ENCODE assay signal across 13 mouse cellular contexts in the genomic region with DNA sequence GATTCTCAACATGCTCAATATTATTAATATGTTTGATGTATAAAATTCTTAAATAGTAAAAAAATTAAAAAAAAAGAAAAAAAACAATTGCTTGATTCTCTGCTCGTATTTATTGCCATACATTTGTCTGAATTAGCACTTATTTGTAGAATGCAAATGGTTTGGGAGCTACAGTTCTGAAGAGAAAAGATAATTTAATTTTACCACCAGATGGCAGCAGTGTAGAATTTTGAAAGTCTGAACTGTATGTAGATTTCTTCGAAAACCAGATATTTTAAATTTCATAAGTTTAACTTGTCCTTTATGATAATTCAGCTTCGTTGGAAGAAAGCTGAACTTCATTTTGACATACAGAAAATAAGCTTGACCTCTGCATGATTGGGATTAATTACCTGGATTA.
DNase-seq lines count a peak whose midpoint lies in the region; ATAC-seq and TF ChIP-seq lines count a peak whose summit lies in the region.
"Had no signal": no experiment of that assay in that cellular context is flagged by ENCODE, and none has a peak within 500 bp of the region (broad histone marks: within the 10 kb centered on the region; RNA-seq: fewer than 3 reads in every experiment).

No protein-coding gene starts in this region.

- no peak overlapping the region for H3K4me3 ChIP-seq in liver, postnatal 0 days (ENCODE audit: low read depth, low read length)
- no peak overlapping the region for H3K4me3 ChIP-seq in liver, embryonic 12.5 days
- H3K4me3 ChIP-seq in MEL (ENCODE audit: control insufficient read depth in 1 of 2, insufficient read depth in 1 of 2, low read depth in 2 of 2, low read length in 2 of 2), result no peak overlapping the region
- no peak overlapping the region for H3K4me3 ChIP-seq in forebrain, postnatal 0 days (ENCODE audit: low read depth, low read length)
- H3K4me3 ChIP-seq: liver, embryonic 15.5 days; stomach, embryonic 15.5 days had no signal

- H3K36me3 ChIP-seq in liver, postnatal 0 days (replicated peaks; ENCODE audit: insufficient read depth, low read length), result no peaks in the 10 kb centered on the region
- no peaks in the 10 kb centered on the region for H3K36me3 ChIP-seq in liver, embryonic 12.5 days
- H3K36me3 ChIP-seq in MEL (ENCODE audit: control insufficient read depth in 1 of 2, insufficient read depth in 2 of 2, low read length in 2 of 2), result no peaks in the 10 kb centered on the region
- no peaks in the 10 kb centered on the region for H3K36me3 ChIP-seq in forebrain, postnatal 0 days (ENCODE audit: insufficient read depth)
- H3K36me3 ChIP-seq: liver, embryonic 15.5 days; stomach, embryonic 15.5 days had no signal

- TF ChIP-seq RAD21 in MEL (IDR thresholded peaks at IDR 0.05; ENCODE audit: low read depth, low read length), result peak; percentile 46

- ATAC-seq in frontal cortex, adult (ENCODE audit: low TSS enrichment), result 0 out of 2 replicates have a peak, but pooled peaks have one; percentile 62
- no peak for ATAC-seq in liver, postnatal 0 days
- ATAC-seq in liver, embryonic 12.5 days, result no peak
- peak; percentile 77 for ATAC-seq in forebrain, postnatal 0 days
- ATAC-seq: CD4-positive, CD25-positive, alpha-beta regulatory T cell, adult 4 months had no signal

- 32% methylated on average over 3 of the region's 3 CpGs for WGBS in liver, postnatal 0 days (ENCODE audit: insufficient replicate concordance)
- 26% methylated on average over 3 of the region's 3 CpGs for WGBS in liver, embryonic 12.5 days (ENCODE audit: insufficient replicate concordance)
- WGBS in forebrain, postnatal 0 days, result 34% methylated on average over 3 of the region's 3 CpGs

- peak; percentile 35 for TF ChIP-seq CTCF in liver, postnatal 0 days (IDR thresholded peaks at IDR 0.05; ENCODE audit: low read depth)
- peak in 2 of 3 experiments; percentile 9 to 44; a peak in 2 of 6 replicates for TF ChIP-seq CTCF in MEL (IDR thresholded peaks at IDR 0.05 in 2 of 3, conservative IDR thresholded peaks at IDR 0.05 in 1 of 3; ENCODE audit: control insufficient read depth in 1 of 3, insufficient read depth in 1 of 3, low read depth in 2 of 3, low read length in 3 of 3, poor library complexity in 1 of 3, severe bottlenecking in 1 of 3)
- peak; percentile 51 for TF ChIP-seq CTCF in forebrain, postnatal 0 days (IDR thresholded peaks at IDR 0.05; ENCODE audit: low read depth)

- no peaks in the 10 kb centered on the region for H3K9me3 ChIP-seq in liver, postnatal 0 days (ENCODE audit: low read length)
- H3K9me3 ChIP-seq in liver, embryonic 12.5 days (replicated peaks), result no peaks in the 10 kb centered on the region
- no peaks in the 10 kb centered on the region for H3K9me3 ChIP-seq in MEL (replicated peaks; ENCODE audit: insufficient read depth, low read length)
- H3K9me3 ChIP-seq in forebrain, postnatal 0 days (ENCODE audit: low read length), result no peaks in the 10 kb centered on the region
- H3K9me3 ChIP-seq: liver, embryonic 15.5 days; stomach, embryonic 15.5 days had no signal

- no peaks in the 10 kb centered on the region for H3K79me2 ChIP-seq in MEL (ENCODE audit: control insufficient read depth, insufficient read depth, low read length, poor library complexity)

- no peak overlapping the region for H3K4me2 ChIP-seq in liver, postnatal 0 days (ENCODE audit: low read depth, low read length)
- no peak overlapping the region for H3K4me2 ChIP-seq in liver, embryonic 12.5 days
- no peak overlapping the region for H3K4me2 ChIP-seq in forebrain, postnatal 0 days (ENCODE audit: low read depth)
- H3K4me2 ChIP-seq: liver, embryonic 15.5 days; stomach, embryonic 15.5 days had no signal

- H3K9ac ChIP-seq in liver, postnatal 0 days (replicated peaks), result no peak overlapping the region
- no peak overlapping the region for H3K9ac ChIP-seq in liver, embryonic 12.5 days
- H3K9ac ChIP-seq in MEL (ENCODE audit: control insufficient read depth, low read depth, low read length, poor library complexity, severe bottlenecking), result no peak overlapping the region
- no peak overlapping the region for H3K9ac ChIP-seq in forebrain, postnatal 0 days
- H3K9ac ChIP-seq: liver, embryonic 15.5 days; stomach, embryonic 15.5 days had no signal

- H3K27ac ChIP-seq in liver, postnatal 0 days (ENCODE audit: low read depth), result no peak overlapping the region
- H3K27ac ChIP-seq in liver, embryonic 12.5 days, result no peak overlapping the region
- H3K27ac ChIP-seq in MEL (ENCODE audit: control insufficient read depth, low read depth, low read length), result no peak overlapping the region
- H3K27ac ChIP-seq in forebrain, postnatal 0 days (ENCODE audit: low read depth, low read length), result no peak overlapping the region
- H3K27ac ChIP-seq: liver, embryonic 15.5 days; stomach, embryonic 15.5 days had no signal

- H3K4me1 ChIP-seq in liver, postnatal 0 days (ENCODE audit: insufficient read depth), result no peaks in the 10 kb centered on the region
- no peaks in the 10 kb centered on the region for H3K4me1 ChIP-seq in liver, embryonic 12.5 days
- H3K4me1 ChIP-seq in MEL (ENCODE audit: control insufficient read depth in 1 of 2, insufficient read depth in 2 of 2, low read length in 2 of 2), result no peaks in the 10 kb centered on the region
- no peaks in the 10 kb centered on the region for H3K4me1 ChIP-seq in forebrain, postnatal 0 days (ENCODE audit: insufficient read depth)
- H3K4me1 ChIP-seq: liver, embryonic 15.5 days; stomach, embryonic 15.5 days had no signal

- TF ChIP-seq EP300 in liver, postnatal 0 days (IDR thresholded peaks at IDR 0.05; ENCODE audit: low read depth), result no peak
- no peak for TF ChIP-seq EP300 in MEL (IDR thresholded peaks at IDR 0.05; ENCODE audit: low read depth in 1 of 2, low read length in 2 of 2)

- no peak for DNase-seq in frontal cortex, postnatal 25 days (ENCODE audit: low spot score in 2 of 2)
- DNase-seq in liver, postnatal 0 days, result no peak
- DNase-seq in MEL (ENCODE audit: low read depth, low spot score), result peak; percentile 26
- peak; percentile 48 for DNase-seq in forebrain, postnatal 0 days
- no peak for DNase-seq in urinary bladder, postnatal 25 days (ENCODE audit: low spot score)
- no peak for DNase-seq in urinary bladder, postnatal 4 days (ENCODE audit: low spot score in 2 of 2)
- DNase-seq: kidney, adult 8-10 months; layer of hippocampus, postnatal 36 days had no signal

- H3K27me3 ChIP-seq in liver, postnatal 0 days (ENCODE audit: insufficient read depth, low read length), result no peaks in the 10 kb centered on the region
- H3K27me3 ChIP-seq in liver, embryonic 12.5 days (replicated peaks), result no peaks in the 10 kb centered on the region
- H3K27me3 ChIP-seq in MEL (ENCODE audit: control insufficient read depth in 1 of 2, insufficient read depth in 2 of 2, low read length in 2 of 2), result no peaks in the 10 kb centered on the region
- H3K27me3 ChIP-seq in forebrain, postnatal 0 days (ENCODE audit: insufficient read depth, low read length), result no peaks in the 10 kb centered on the region
- H3K27me3 ChIP-seq: liver, embryonic 15.5 days; stomach, embryonic 15.5 days had no signal

- TF ChIP-seq POLR2A in MEL (IDR thresholded peaks at IDR 0.05; ENCODE audit: control insufficient read depth in 1 of 2, insufficient read depth in 1 of 2, low read depth in 1 of 2, low read length in 2 of 2, poor library complexity in 1 of 2), result no peak

TF ChIP-seq in MEL, 35 proteins besides CTCF, POLR2A, EP300 and RAD21:
- TF ChIP-seq ETS1 (IDR thresholded peaks at IDR 0.05; ENCODE audit: low read depth, low read length), result no peak
- TF ChIP-seq ZC3H11A (IDR thresholded peaks at IDR 0.05; ENCODE audit: low read depth, low read length), result 0 out of 2 replicates have a peak, but pooled peaks have one; percentile 15
- TF ChIP-seq SMC3 (IDR thresholded peaks at IDR 0.05; ENCODE audit: low read depth, low read length), result peak; percentile 49

Comparison
In these comparisons a context has a peak if more than half of its experiments do, and no peak if none do; other contexts are left out.
1. ATAC-seq: peak in frontal cortex, adult (single experiment) and forebrain, postnatal 0 days (single experiment); none in liver, postnatal 0 days (single experiment) and liver, embryonic 12.5 days (single experiment).
2. DNase-seq: peak in MEL (single experiment) and forebrain, postnatal 0 days (single experiment); none in frontal cortex, postnatal 25 days (0 of 2), liver, postnatal 0 days (single experiment), urinary bladder, postnatal 25 days (single experiment) and urinary bladder, postnatal 4 days (0 of 2).
3. Peak in every context shown above with its lines, with median percentiles within 50 percentile points of each other: CTCF ChIP-seq.